Mouse (Mus musculus): ENCODE measurements around the gene Gm17545. TPM values are rescaled to one million over a fixed set of nuclear protein-coding genes. Genes with fewer than 3 reads are reported as not detected.
"Not testable (repeated sequence)": the region's sequence is repeated elsewhere in the genome, so short reads cannot be mapped to it uniquely, and the experiment has no call there.

Gm17545 gene
- polyA plus RNA-seq (2014; fragmentation: Nextera tagmentation; extraction: Ambion mirVana): not detected in 2 replicates

GRCm38 (mm10) chr9:22453990-22454389, at the start of gene Gm17545:
Gene Gm17545, plus strand, starts transcription at chr9:22454290.
- not testable (repeated sequence) for H3K27ac ChIP-seq (ENCODE audit: low read depth, low read length); H3K4me3 ChIP-seq (ENCODE audit: low read depth, low read length); ATAC-seq (replicated peaks; ENCODE audit: insufficient number of reproducible peaks, low FRiP score, low TSS enrichment); H3K4me2 ChIP-seq; H3K27me3 ChIP-seq (ENCODE audit: control insufficient read depth, insufficient read depth, low read length); H3K4me1 ChIP-seq (ENCODE audit: control insufficient read depth, insufficient read depth, low read length); H3K9ac ChIP-seq (ENCODE audit: low read depth, low read length); H3K9me3 ChIP-seq (replicated peaks; ENCODE audit: control insufficient read depth, low read length)
- 88% methylated on average over 8 of the region's 8 CpGs for WGBS (ENCODE audit: insufficient replicate concordance)
- H3K36me3 ChIP-seq (ENCODE audit: control insufficient read depth, insufficient read depth, low read length): peaks cover 37% of the 10 kb centered on the region

GRCm38 (mm10) chr9:22405414-22405813, 48.7 kb upstream of the Gm17545 start:
- Histone ChIP-seq H3K4me2 (no peak overlapping the region), H3K4me3 (ENCODE audit: low read depth, low read length) (no peak overlapping the region), H3K9me3 (replicated peaks; ENCODE audit: control insufficient read depth, low read length) (no peaks in the 10 kb centered on the region), H3K9ac (ENCODE audit: low read depth, low read length) (no peak overlapping the region), H3K27ac (ENCODE audit: low read depth, low read length) (no peak overlapping the region), H3K27me3 (ENCODE audit: control insufficient read depth, insufficient read depth, low read length) (no peaks in the 10 kb centered on the region), H3K36me3 (ENCODE audit: control insufficient read depth, insufficient read depth, low read length) (no peaks in the 10 kb centered on the region), H3K4me1 (ENCODE audit: control insufficient read depth, insufficient read depth, low read length) (no peaks in the 10 kb centered on the region)
- no peak for ATAC-seq (replicated peaks; ENCODE audit: insufficient number of reproducible peaks, low FRiP score, low TSS enrichment)
- 78% methylated on average over 3 of the region's 3 CpGs for WGBS (ENCODE audit: insufficient replicate concordance)

GRCm38 (mm10) chr9:22407633-22408032, 46.5 kb upstream of the Gm17545 start:
- H3K27me3 ChIP-seq (ENCODE audit: control insufficient read depth, insufficient read depth, low read length); H3K4me3 ChIP-seq (ENCODE audit: low read depth, low read length); H3K36me3 ChIP-seq (ENCODE audit: control insufficient read depth, insufficient read depth, low read length); H3K9me3 ChIP-seq (replicated peaks; ENCODE audit: control insufficient read depth, low read length); H3K9ac ChIP-seq (ENCODE audit: low read depth, low read length); ATAC-seq (replicated peaks; ENCODE audit: insufficient number of reproducible peaks, low FRiP score, low TSS enrichment); H3K4me2 ChIP-seq; H3K4me1 ChIP-seq (ENCODE audit: control insufficient read depth, insufficient read depth, low read length); H3K27ac ChIP-seq (ENCODE audit: low read depth, low read length): not testable (repeated sequence)
- WGBS (ENCODE audit: insufficient replicate concordance): 61% methylated on average over 3 of the region's 4 CpGs

GRCm38 (mm10) chr9:22408344-22408743, 45.7 kb upstream of the Gm17545 start:
- 14% methylated on average over 4 of the region's 4 CpGs for WGBS (ENCODE audit: insufficient replicate concordance)
- H3K27ac ChIP-seq (ENCODE audit: low read depth, low read length); H3K9me3 ChIP-seq (replicated peaks; ENCODE audit: control insufficient read depth, low read length); H3K9ac ChIP-seq (ENCODE audit: low read depth, low read length); H3K4me2 ChIP-seq; H3K36me3 ChIP-seq (ENCODE audit: control insufficient read depth, insufficient read depth, low read length); H3K4me3 ChIP-seq (ENCODE audit: low read depth, low read length); ATAC-seq (replicated peaks; ENCODE audit: insufficient number of reproducible peaks, low FRiP score, low TSS enrichment); H3K4me1 ChIP-seq (ENCODE audit: control insufficient read depth, insufficient read depth, low read length); H3K27me3 ChIP-seq (ENCODE audit: control insufficient read depth, insufficient read depth, low read length): not testable (repeated sequence)

- H3K9me3 ChIP-seq (replicated peaks; ENCODE audit: control insufficient read depth, low read length): no peaks in the 10 kb centered on the region
- no peak for ATAC-seq (replicated peaks; ENCODE audit: insufficient number of reproducible peaks, low FRiP score, low TSS enrichment)
- no peak overlapping the region for H3K4me2 ChIP-seq
- H3K36me3 ChIP-seq (ENCODE audit: control insufficient read depth, insufficient read depth, low read length): no peaks in the 10 kb centered on the region
- H3K4me1 ChIP-seq (ENCODE audit: control insufficient read depth, insufficient read depth, low read length): peaks cover 3% of the 10 kb centered on the region; the same call in 1 of the 2 replicates
- WGBS (ENCODE audit: insufficient replicate concordance): 73% methylated on average over 7 of the region's 7 CpGs
- no peak overlapping the region for H3K9ac ChIP-seq (ENCODE audit: low read depth, low read length)
- no peak overlapping the region for H3K27ac ChIP-seq (ENCODE audit: low read depth, low read length)
- H3K4me3 ChIP-seq (ENCODE audit: low read depth, low read length): no peak overlapping the region
- no peaks in the 10 kb centered on the region for H3K27me3 ChIP-seq (ENCODE audit: control insufficient read depth, insufficient read depth, low read length)
Measured at GRCm38 (mm10) chr9:22409501-22409900, 44.6 kb upstream of the Gm17545 start.

GRCm38 (mm10) chr9:22411002-22411857, 42.9 kb upstream of the Gm17545 start, which contains the start of gene 9530077C05Rik:
Gene 9530077C05Rik, plus strand, starts transcription at chr9:22411513.
- ATAC-seq (replicated peaks; ENCODE audit: insufficient number of reproducible peaks, low FRiP score, low TSS enrichment): peak; percentile 95
- Histone ChIP-seq H3K4me2 (peak within 1 kb of the TSS; percentile 79), H3K4me3 (ENCODE audit: low read depth, low read length) (peak within 1 kb of the TSS; percentile 62), H3K27me3 (ENCODE audit: control insufficient read depth, insufficient read depth, low read length) (no peaks in the 10 kb centered on the region), H3K27ac (ENCODE audit: low read depth, low read length) (no peak within 1 kb of the TSS), H3K36me3 (ENCODE audit: control insufficient read depth, insufficient read depth, low read length) (no peaks in the 10 kb centered on the region), H3K9me3 (replicated peaks; ENCODE audit: control insufficient read depth, low read length) (no peaks in the 10 kb centered on the region), H3K9ac (ENCODE audit: low read depth, low read length) (peak within 1 kb of the TSS; percentile 67; the same call in 1 of the 2 replicates), H3K4me1 (ENCODE audit: control insufficient read depth, insufficient read depth, low read length) (peaks cover 3% of the 10 kb centered on the region; the same call in 1 of the 2 replicates)
- WGBS (ENCODE audit: insufficient replicate concordance): under 1% methylated on average over 43 of the region's 43 CpGs

GRCm38 (mm10) chr9:22416187-22416586, 37.9 kb upstream of the Gm17545 start:
- H3K27ac ChIP-seq (ENCODE audit: low read depth, low read length): no peak overlapping the region
- ATAC-seq (replicated peaks; ENCODE audit: insufficient number of reproducible peaks, low FRiP score, low TSS enrichment): no peak

GRCm38 (mm10) chr9:22417547-22417946, 36.5 kb upstream of the Gm17545 start:
- Histone ChIP-seq H3K9me3 (replicated peaks; ENCODE audit: control insufficient read depth, low read length) (no peaks in the 10 kb centered on the region), H3K36me3 (ENCODE audit: control insufficient read depth, insufficient read depth, low read length) (no peaks in the 10 kb centered on the region), H3K27ac (ENCODE audit: low read depth, low read length) (no peak overlapping the region), H3K4me2 (no peak overlapping the region), H3K9ac (ENCODE audit: low read depth, low read length) (no peak overlapping the region), H3K4me1 (ENCODE audit: control insufficient read depth, insufficient read depth, low read length) (no peaks in the 10 kb centered on the region), H3K27me3 (ENCODE audit: control insufficient read depth, insufficient read depth, low read length) (no peaks in the 10 kb centered on the region), H3K4me3 (ENCODE audit: low read depth, low read length) (no peak overlapping the region)
- ATAC-seq (replicated peaks; ENCODE audit: insufficient number of reproducible peaks, low FRiP score, low TSS enrichment): no peak
- 51% methylated on average over 6 of the region's 6 CpGs for WGBS (ENCODE audit: insufficient replicate concordance)

More at GRCm38 (mm10) chr9:22416187-22416586, 37.9 kb upstream of the Gm17545 start:
- WGBS (ENCODE audit: insufficient replicate concordance): 53% methylated on average over 3 of the region's 3 CpGs
- H3K4me2 ChIP-seq: no peak overlapping the region
- no peaks in the 10 kb centered on the region for H3K9me3 ChIP-seq (replicated peaks; ENCODE audit: control insufficient read depth, low read length)
- no peaks in the 10 kb centered on the region for H3K27me3 ChIP-seq (ENCODE audit: control insufficient read depth, insufficient read depth, low read length)
- H3K4me3 ChIP-seq (ENCODE audit: low read depth, low read length): no peak overlapping the region
- no peaks in the 10 kb centered on the region for H3K36me3 ChIP-seq (ENCODE audit: control insufficient read depth, insufficient read depth, low read length)
- no peak overlapping the region for H3K9ac ChIP-seq (ENCODE audit: low read depth, low read length)
- peaks cover 3% of the 10 kb centered on the region; the same call in 1 of the 2 replicates for H3K4me1 ChIP-seq (ENCODE audit: control insufficient read depth, insufficient read depth, low read length)

All from heart, embryonic 11.5 days (tissue).